Mouse (Mus musculus) brain, adult 2 months (tissue): ENCODE measurements around the gene Pds5a.
A peak's percentile ranks its signal among the peaks of the same experiment; 100 is the strongest.
"Not testable (repeated sequence)": the region's sequence is repeated elsewhere in the genome, so short reads cannot be mapped to it uniquely, and the experiment has no call there.

Experiments used
- DNase-seq: peaks from one replicate; pipeline ENCODE4 v3.0.0; 2011; ENCODE audit warnings: low read depth, low spot score

Gene Pds5a

DNA sequence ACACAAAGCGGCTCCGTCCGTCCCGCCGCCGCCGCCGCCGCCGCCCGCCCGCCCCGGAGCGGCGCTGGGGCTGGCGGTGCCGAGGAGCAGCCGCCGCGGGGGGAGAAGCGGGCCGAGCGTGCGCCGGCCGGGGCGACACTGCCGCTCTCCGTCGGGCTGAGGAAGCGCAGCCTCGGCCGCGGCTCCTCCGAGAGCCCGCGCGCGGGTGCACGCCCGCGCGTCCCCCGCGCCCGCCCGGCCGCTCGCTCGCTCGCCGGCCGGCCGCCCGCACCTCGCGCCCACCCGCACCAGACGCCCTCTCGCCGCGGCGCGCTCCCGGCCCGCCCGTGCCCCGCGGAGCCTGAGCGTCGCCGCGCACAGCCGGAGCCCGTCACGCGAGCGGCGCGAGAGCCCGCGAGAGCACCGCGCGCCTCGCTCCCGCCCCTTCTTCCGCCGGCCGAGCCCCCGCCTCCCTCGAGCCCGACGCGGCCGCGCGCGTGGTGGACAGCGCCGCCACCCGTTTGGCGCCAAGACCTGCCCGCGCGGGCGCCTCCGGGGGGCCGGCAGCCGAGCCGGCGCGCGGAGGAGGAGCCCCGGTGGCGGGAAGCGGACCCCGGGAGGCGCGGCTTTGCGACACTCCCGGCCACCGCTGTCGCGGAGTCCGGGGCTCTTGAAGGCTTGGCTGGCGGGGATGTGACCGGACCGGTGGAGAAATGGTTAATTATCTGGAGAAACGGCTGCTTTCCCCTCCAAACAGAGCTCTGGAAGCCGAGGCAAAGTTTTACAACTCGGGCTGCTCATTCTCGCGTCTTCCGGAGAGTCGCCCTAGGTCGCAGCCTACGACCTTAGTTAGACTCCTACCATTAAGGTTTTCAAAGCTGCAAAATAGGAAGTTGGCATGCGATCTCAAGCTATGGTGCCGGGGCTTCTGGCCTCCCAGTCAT, at the start of gene Pds5a:
Gene Pds5a, minus strand, starts transcription at position 438 of the 923 bp plus-strand sequence.
- DNase-seq = peak; percentile 95

GRCm38 (mm10) chr5:65746908-65747307, 48.8 kb upstream of the Pds5a start:
- DNase-seq = no peak

- DNase-seq = no peak
These were observed 41.3 kb upstream of the Pds5a start for GRCm38 (mm10) chr5:65739366-65739765.

DNA sequence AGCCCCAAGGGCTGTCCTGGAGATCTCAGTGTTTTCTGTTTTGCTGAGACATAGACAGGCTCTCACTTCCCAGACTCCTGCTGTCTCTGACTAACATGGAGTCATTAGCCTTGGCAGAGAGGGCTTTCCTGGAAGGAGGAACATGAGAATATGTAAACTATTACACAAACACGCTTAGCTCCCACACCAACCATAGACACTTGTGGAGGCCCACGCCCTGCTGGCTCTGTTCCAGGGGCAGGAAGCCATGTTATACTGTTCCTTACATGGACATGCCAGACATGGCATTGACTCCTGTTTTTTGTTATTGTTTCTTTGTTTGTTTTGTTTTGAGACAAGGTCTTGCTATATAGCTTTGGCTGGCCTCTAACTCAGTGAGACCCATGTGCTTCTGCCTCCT, 37.5 kb upstream of the Pds5a start:
- DNase-seq = no peak

GRCm38 (mm10) chr5:65731173-65732007, 33.3 kb upstream of the Pds5a start:
- DNase-seq = no peak

DNA sequence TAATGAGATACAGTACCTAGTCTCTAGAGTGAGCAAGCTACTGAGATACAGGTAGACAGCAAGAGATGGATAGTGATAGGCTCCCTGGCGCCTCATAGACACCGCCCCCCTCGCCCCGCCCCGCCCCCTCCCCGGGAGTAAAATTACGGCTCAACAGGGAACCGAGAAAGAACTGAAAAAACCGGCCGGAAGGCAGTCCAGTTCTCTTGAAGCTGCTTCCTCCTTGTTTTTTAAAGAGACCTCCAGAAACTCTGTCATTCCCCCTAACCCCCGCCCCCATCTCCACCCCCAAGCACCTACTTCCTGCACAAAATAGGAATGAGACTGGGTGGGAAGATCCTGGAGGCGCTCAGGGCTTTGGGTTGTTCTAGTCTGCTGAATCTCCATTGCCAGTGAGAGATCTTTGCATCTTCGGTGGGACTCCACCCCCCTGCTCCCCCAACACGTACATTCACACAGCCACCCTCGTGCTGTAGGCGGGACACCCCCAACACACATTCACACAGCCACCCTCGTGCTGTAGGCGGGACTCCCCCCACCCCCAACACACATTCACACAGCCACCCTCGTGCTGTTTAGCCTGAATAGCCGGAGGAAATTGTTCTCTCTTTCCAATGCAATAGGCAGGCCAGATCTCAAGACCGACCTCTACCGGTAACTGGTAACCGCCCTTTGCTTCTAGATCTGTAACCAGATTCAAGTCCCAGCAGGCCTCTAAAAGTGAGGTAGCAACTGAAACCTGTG, 26.4 kb upstream of the Pds5a start:
- peak; percentile 77 for DNase-seq

GRCm38 (mm10) chr5:65718368-65718767, 20.3 kb upstream of the Pds5a start:
- DNase-seq = no peak

DNA sequence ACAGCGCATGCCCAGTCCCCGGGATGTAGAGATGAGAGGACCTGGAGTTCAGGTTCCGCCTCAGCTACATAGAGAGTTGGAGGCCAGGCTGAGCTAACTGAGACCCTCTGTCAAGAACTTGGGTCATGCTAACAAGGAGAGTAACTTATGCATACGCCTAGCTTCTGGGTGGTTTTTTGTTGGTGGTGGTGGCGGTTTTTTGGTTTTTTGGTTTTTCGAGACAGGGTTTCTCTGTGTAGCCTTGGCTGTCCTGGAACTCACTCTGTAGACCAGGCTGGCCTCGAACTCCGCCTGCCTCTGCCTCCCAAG, 19.8 kb upstream of the Pds5a start:
- DNase-seq = not testable (repeated sequence)

DNA sequence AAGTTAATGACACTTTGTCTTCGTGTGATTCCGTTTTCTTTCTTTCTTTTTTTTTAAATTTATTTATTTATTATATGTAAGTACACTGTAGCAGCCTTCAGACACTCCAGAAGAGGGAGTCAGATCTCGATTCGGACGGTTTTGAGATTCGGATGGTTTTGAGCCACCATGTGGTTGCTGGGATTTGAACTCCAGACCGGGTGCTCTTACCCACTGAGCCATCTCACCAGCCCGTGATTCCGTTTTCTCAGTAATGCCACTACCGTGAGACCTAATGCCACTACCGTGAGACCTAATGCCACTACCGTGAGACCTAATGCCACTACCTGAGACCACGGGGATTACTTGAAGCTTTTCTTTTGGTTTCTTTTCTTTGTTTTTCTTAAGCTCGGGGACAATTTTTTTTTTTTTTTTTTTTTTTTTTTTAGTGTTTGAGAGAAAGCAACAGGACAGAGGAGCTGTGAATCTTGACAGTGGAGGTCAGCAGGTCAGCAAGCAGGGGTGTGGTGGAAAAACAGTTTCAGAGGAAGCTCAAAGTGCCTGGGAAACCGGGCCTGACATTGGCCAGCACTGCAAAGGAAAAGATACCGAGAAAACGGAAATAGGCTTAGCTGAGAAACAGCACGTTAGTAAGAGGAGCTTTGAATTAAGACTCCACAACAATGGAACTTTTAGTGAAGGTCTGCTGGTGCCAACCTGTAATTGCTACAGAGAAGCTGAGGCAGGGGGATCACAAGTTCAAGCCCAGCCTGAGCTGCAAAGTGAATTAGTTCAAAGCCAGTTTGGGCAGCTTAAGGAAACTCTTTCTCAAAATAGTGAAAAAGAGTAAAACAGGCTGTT, 19.2 kb upstream of the Pds5a start:
- no peak for DNase-seq

GRCm38 (mm10) chr5:65715084-65715483, 17.0 kb upstream of the Pds5a start:
- DNase-seq = no peak

GRCm38 (mm10) chr5:65711463-65711862, 13.4 kb upstream of the Pds5a start:
- no peak for DNase-seq

GRCm38 (mm10) chr5:65710267-65710666, 12.2 kb upstream of the Pds5a start:
- DNase-seq = no peak

DNA sequence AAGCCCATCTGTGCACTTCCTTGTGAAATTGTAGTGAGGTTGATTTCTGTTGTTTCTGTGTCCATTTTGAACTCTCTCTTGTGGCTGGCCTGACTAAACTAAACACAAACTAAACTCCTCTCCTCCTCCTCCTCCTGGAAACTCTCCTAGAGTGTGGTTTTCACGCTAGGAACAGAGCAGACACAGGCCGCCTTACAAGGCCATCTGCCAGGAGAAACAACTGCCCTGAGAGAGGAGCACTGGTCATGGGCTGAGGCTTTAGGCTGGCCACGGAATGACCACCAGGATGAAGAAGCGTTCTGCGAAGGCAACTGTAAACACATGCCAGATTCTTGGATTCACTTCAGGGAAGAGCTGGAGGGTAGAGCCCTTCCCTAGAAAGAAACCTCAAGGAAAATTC, 8.9 kb upstream of the Pds5a start:
- no peak for DNase-seq

DNA sequence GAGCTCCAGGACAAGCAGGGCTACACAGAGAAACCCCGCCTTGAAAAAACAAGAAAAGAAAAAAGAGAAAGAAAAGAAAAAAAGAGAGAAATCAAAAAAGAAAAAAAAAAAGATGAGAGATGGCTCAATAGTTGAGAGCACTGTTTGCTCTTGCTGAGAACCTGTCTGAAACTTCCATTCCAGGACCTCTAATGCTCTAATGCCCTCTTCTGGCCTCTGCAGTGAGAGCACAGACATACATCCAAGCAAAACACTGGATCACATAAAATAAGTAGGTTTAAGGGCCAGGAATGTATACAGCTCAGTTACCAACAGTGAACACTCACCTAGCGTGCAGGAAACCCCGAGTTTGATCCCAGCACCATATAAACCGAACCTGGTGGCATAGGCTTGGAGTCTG, 8.1 kb upstream of the Pds5a start:
- peak; percentile 18 for DNase-seq

DNA sequence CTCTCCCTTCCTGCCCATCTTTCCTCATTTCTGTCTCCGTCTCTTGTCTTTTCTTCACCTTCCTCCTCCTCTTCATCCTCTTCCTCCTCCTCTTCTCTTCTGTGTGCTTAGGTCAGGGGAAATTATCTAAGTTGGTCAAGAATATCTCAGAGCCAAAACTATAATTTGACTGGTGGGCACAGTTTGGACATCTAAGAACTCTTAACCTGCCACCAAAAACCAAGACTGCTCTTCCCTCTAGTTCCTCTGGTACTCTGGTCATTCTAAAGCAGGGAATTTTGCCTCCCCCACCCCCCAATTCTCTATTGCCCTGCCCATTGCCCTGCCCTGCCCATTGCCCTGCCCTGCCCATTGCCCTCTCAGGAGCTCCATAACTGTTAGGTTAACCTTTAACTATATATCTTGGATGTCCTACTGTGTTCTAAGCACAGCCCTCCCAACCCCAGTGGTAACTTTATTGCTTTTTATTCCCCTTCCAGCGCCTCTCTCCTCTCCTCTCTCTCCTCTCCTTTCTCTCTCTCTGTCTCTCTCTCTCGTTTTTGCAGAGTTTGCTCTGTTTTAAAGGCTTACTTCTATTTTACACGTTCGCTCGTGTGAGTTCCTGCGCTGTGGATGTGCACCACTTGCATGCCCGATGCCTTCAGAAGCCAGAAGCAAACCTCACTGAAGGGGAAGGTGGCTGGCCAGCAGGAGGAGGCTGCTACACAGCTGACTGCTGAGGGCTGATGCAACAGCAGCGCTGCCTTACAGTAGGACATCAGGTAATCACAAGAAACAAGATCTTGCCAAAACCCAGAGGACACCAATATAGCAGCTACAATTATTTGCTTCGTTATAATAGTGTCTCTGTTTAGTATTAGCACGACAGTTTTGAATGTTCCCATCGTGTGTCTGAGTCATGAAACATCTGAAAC, 6.9 kb upstream of the Pds5a start:
- no peak for DNase-seq

DNA sequence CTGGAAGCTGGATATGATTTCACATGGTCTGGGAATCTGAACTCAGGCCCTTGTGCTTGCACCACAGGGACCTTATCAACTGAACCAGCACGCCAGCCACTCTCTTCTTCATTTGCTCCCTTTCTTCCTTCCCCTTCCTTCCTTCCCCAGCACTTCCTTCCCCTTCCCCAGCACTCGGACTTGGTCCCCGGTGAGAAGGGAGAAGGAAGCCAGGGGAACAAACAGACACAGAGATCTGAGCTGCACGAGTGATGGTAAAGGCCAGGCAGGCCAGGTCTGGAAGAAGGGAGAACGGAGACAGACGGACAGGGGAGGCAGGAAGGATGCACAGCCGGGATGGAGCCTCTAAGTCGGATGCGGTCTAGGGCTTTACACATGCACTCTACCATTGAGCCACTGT, 5.2 kb upstream of the Pds5a start:
- DNase-seq = no peak

DNA sequence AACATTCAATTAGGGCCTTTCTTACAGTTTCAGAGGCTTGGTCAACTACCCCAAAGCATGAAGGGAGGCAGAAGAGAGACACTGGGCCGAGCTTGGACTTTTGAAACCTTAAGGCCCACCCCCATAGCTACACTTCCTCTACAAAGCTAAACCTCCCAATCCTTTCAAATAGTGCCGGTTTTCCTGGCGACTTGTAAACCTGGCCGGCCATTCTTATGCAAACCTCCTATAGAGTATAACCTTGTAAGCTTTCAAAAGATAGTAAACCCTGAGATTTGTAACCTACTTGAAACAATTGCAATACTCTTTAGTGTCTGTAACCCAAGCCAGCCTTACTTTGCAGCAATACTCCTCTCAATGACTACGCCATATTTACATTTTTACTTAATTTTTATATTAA, 2.0 kb upstream of the Pds5a start:
- no peak for DNase-seq

GRCm38 (mm10) chr5:65699146-65699545, 1.1 kb upstream of the Pds5a start:
- no peak for DNase-seq

DNA sequence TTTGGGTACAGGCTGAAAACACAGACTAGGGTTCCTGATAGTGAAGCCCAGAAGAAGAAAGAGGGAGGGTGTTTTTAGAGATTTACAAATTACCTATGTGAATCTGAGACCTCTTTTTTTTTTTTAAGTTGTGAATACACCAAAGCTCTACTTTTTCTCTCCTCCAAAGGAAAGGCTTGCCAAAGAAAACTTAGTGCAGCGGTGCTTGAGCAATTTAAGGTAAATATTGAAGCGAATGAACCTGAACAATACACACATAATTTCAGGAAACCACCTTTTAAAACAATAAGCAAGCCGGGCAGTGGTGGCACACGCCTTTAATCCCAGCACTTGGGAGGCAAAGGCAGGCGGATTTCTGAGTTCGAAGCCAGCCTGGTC, 675 bp upstream of the Pds5a start:
- DNase-seq = no peak

- no peak for DNase-seq
These were observed 612 bp downstream of the Pds5a start for GRCm38 (mm10) chr5:65697486-65697835.
